Mouse (Mus musculus) bone marrow, adult 2 months (tissue): ENCODE results near the gene Tecpr1.

Source experiments
- CTCF ChIP-seq: fragments of 200-500 bp; IDR thresholded peaks from 2 replicates; pipeline ENCODE4 v1.5.1; 2011; ENCODE audit warnings: low read length, control low read depth; ENCODE audit not compliant: control insufficient read depth, insufficient read depth
- POLR2A ChIP-seq: fragments of 200-500 bp; IDR thresholded peaks from 2 replicates; pipeline ENCODE4 v1.6.1; 2011; ENCODE audit warnings: low read depth, mild to moderate bottlenecking, control low read depth, low read length, borderline replicate concordance; ENCODE audit not compliant: control insufficient read depth

GRCm38 (mm10) chr5:144263496-144263895 lies 40.1 kb upstream of the Tecpr1 start:
- no peak for TF ChIP-seq CTCF
- no peak for TF ChIP-seq POLR2A
